Mouse (Mus musculus): ENCODE results near the gene Rrp1b. TPM values are rescaled to one million over a fixed set of nuclear protein-coding genes. Genes with fewer than 3 reads are reported as not detected.
"Not testable (repeated sequence)": the region's sequence is repeated elsewhere in the genome, so short reads cannot be mapped to it uniquely, and the experiment has no call there.

Rrp1b gene
- total RNA-seq, 2 experiments from 2014 or later, result 19.3 to 22.5 TPM

DNA sequence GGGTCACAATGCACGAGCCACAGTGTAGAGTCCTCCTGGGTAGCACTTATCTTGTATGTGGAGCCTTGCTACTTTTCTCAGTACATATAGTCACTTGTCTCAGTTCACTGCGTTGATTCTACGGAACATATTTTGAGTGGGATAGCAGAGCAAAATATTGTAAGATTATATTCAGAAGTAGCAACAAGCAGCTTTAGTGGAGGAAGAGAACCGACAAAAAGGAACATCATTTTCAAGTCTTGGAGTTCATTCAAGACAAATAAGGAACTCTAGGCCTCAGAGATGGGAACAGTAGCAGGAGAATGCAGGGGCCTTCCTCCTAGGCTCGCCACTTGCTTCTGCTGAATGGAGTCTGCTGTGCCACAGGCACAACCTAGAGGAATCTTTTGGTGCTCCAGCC lies 10.6 kb downstream of the Rrp1b start:
- peak in 1 of 2 experiments; percentile 58 for DNase-seq (ENCODE audit: low spot score in 2 of 2)
- Histone ChIP-seq H3K27ac (no peak overlapping the region), H3K4me3 (no peak overlapping the region)
- TF ChIP-seq CTCF (conservative IDR thresholded peaks at IDR 0.05), result no peak

DNA sequence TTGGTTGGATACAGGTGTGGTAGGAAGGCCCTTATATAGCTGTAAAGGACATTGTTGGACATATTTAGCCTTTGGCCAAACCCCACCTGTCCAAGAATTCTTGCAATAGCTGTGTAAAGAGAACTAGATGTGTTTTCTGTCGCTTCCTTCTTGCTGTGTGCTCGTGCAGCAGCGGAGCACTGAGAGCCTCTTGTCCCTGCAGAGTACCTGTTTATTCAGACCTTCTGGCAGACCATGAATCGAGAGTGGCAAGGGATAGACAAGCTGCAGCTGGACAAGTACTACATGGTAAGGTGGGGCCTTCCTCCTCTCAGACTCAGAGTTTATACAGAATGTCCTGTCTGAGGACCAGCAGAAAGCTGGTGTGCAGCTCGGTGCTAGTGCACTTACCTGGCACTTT lies 12.5 kb downstream of the Rrp1b start:
- TF ChIP-seq CTCF (conservative IDR thresholded peaks at IDR 0.05), result no peak
- no peak for DNase-seq (ENCODE audit: low spot score in 2 of 2)
- Histone ChIP-seq H3K4me3 (no peak overlapping the region), H3K27ac (no peak overlapping the region)

DNA sequence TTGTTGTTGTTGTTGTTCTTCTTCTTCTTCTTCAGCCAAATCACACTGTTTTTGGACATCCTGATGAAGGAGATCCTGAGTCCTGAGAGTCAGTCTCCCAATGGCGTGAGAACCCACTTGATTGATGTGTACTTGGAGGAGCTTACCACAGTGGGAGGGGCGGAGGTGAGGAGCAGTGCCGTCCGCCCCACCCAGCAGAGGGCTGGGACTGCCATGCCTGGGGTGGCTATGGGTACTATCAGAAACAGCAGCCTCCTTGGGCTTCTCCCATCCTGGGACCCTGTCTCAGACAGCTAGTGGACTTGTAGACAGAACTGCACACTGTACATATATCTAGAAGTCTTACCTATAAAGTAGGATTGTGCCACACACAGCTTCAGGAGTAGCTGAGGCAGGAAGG lies 14.0 kb downstream of the Rrp1b start:
- H3K4me3 ChIP-seq, result no peak overlapping the region
- no peak for DNase-seq (ENCODE audit: low spot score in 2 of 2)
- no peak for TF ChIP-seq CTCF (conservative IDR thresholded peaks at IDR 0.05)
- H3K27ac ChIP-seq, result no peak overlapping the region

DNA sequence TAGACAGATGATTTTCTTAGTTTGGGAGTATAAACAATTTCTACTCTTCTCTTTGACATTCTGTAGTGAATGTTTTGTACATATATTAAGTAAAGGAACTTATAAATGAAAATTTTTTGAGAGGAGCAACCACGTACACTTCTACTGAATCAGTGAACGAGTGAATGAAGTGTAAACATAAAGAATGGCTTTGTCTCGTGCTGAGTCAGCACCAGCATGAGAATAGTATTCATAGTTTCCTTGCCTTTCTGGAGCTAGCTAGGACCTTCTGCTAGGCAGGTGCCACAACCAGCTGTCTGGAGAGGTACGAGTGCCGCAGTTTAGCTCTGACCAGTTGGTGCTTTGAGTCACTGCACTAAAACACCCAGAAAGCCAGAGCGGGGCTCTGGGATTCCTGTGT lies 14.7 kb downstream of the Rrp1b start:
- no peak overlapping the region for H3K4me3 ChIP-seq
- no peak for DNase-seq (ENCODE audit: low spot score in 2 of 2)
- no peak for TF ChIP-seq CTCF (conservative IDR thresholded peaks at IDR 0.05)
- no peak overlapping the region for H3K27ac ChIP-seq

DNA sequence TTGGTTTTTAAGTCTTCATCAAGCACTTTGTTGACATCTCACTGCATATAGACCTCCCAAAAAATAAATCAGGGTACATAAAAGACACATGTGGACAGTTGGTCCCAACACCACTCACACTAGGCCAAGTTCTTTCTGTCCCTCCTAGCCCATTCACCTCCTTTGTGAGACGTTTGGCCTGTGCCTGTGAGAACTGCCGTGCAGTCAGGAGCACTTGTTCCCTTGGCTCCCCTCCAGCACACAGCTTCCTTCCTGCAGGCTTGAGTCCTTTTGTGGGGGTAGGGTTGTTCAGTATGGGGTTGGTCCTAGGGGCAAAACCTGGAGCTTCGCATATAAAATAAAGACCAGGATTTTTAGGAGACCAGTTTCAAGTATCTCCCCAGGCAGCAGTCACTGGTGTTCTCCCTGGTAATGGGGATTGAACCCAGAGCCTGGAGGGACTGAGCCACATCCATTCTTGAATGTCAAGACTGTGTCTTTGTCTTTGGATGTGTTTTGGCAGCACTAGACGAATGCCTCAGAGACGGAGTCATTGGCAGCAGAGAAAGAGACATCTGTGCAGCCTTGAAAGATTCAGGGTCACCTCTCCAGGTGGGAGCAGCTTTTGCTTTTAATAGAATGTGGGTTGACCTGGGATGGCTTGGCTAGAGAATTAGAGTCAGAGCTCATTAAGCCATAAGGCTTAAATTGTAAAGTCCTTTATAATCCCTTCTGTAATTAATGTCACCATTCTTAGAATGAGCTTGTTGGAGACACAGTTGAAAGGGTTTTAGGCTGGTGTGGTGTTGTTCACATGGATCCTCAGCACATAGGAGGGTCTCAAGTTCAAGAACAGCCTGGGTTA lies 16.6 kb downstream of the Rrp1b start:
- Histone ChIP-seq H3K27ac (peak overlapping the region; percentile 21; the same call in 1 of the 2 replicates), H3K4me3 (no peak overlapping the region)
- no peak for TF ChIP-seq CTCF (conservative IDR thresholded peaks at IDR 0.05)
- DNase-seq (ENCODE audit: low spot score in 2 of 2), result no peak

DNA sequence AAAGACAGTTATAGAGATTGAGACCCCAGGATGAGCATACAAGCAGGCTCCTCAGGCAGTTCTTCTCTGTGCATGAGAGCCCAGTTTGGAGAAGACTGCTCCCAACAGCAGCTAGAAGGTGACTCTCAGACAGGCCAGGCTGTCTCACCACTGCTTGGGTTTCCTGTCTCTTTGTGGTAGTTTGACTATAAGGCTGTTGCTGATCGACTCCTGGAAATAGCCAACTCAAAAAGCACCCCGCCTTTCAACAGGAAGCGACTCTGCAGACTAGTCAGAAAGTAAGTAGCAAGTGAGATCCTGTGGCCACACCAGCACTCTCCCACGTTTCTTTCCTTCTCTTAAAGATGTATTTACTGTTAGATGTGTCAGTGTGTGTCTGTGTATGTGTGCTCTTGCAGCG lies 17.8 kb downstream of the Rrp1b start:
- no peak overlapping the region for H3K27ac ChIP-seq
- no peak for DNase-seq (ENCODE audit: low spot score in 2 of 2)
- H3K4me3 ChIP-seq, result no peak overlapping the region
- TF ChIP-seq CTCF (conservative IDR thresholded peaks at IDR 0.05), result no peak

DNA sequence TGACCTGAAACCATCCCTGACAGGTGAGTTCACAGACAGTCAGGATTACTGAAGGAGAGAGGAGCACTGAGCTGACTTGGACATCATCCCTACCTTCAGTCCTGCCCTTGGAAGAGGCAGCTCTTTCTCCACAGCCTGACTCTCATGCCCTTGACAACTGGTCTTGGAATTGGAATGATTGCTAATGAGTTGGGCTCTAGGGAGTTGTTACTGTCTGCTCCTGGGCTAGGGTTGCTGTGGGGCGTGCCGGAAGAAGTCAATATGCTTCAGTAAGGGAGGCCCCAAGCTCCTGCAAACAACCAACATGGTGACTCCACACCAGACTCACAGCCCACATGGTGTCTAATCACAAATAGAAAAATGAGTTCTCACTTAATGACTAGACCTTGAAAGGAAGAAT lies 21.9 kb downstream of the Rrp1b start:
- DNase-seq (ENCODE audit: low spot score in 2 of 2), result no peak
- no peak for TF ChIP-seq CTCF (conservative IDR thresholded peaks at IDR 0.05)
- Histone ChIP-seq H3K4me3 (no peak overlapping the region), H3K27ac (no peak overlapping the region)

DNA sequence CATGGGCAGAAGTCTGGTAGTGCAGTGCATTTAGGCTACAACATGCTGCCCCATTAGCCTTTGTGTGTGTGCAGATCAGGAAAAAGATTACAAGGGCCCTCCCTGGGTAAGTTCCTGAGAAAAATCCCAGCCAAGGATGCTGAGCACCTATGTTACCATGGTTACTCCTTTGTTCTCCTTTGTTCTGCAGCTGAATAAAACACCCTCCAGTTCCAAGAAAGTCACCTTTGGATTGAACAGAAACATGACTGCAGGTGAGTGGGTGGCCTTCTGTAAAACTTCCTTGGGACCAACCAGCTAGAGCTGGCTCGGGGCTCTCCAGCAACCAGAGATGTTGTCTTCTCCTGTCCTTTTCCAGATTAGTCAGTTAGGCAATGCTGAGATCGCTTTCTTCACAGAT lies 23.2 kb downstream of the Rrp1b start:
- no peak overlapping the region for H3K27ac ChIP-seq
- H3K4me3 ChIP-seq, result no peak overlapping the region
- DNase-seq (ENCODE audit: low spot score in 2 of 2), result no peak
- no peak for TF ChIP-seq CTCF (conservative IDR thresholded peaks at IDR 0.05)

DNA sequence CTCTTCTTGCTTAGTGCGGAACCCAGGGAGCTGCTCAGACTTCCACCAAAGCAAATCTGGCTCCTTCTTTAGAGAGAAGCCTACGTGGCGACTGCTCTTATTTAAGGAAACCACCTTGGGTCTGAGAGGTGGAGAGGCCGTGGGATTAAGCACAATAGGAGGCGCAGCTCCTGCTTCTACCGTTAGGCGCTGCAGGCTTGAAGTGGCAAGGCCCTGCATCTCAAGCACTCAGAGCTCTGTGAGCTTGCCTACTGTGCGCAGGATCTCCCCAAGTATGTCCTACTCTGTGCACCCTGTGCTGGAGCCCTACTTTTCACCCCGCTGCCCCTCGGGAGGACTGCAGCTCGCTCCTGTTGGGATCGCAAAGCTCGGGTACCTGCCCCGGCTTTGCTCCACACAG lies 25.3 kb downstream of the Rrp1b start:
- DNase-seq (ENCODE audit: low spot score in 2 of 2), result no peak
- Histone ChIP-seq H3K4me3 (no peak overlapping the region), H3K27ac (no peak overlapping the region)
- TF ChIP-seq CTCF (conservative IDR thresholded peaks at IDR 0.05), result no peak

DNA sequence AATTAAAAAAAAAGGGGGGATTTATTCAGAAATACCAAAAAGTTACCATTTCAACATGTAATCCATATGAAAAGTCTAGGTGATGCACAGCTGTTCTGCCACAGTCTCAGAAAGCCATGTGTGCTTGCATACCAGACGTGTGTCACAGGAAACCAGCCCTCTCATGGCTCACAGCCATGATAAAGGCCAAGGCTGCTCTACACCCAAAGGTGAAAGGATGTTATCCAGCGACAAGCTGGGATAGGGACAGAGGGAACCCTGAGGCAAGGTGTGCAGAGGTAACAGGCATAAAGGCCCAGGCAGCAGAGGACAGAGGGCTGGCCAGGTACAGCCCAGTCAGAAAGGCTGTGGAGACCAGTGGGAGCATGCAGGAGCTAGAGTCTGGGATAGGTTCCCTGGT lies 27.8 kb downstream of the Rrp1b start:
- H3K27ac ChIP-seq, result no peak overlapping the region
- no peak for TF ChIP-seq CTCF (conservative IDR thresholded peaks at IDR 0.05)
- no peak for DNase-seq (ENCODE audit: low spot score in 2 of 2)

DNA sequence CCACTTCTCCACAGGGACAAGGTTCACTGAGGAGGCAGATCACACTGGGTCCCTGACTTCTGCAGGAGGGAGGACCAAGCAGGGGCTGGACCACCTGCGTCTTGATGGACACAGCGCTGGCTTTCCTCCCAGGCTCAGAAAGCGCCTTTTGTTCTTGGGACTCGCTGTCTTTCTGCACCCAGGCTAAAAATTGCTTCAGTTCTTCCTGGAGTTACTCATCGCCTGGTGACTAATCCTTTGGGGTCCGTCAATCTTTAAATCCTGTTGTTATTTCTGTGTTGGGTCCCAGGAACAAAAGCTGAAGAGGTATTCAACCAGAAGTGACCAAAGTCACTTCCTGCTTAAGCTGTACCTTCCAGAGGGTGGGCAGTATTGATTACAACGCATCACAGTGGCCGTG lies 28.9 kb downstream of the Rrp1b start:
- H3K4me3 ChIP-seq, H3K27ac ChIP-seq: not testable (repeated sequence)
- DNase-seq (ENCODE audit: low spot score in 2 of 2), result peak in 1 of 2 experiments; percentile 14

More for the DNA sequence above, 27.8 kb downstream of the Rrp1b start:
- no peak overlapping the region for H3K4me3 ChIP-seq

DNA sequence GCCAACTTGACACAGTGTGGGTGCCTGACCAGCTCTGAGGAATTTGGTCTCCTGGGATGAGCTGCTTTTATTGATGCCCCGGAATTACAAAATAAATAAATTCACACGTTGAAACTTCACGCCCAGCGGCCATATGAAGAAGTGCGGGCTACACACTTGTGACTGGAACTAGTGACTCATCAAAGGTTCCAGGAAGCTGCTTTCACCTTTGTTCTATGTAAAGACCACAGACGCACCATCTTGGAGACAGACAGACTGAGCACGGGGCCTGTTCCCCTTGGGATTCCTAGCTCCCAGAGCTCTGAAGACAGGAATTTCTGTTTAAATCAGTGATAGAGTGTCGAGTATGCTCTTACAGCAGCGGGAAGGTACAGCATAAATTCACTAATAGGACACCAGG lies 31.6 kb downstream of the Rrp1b start:
- Histone ChIP-seq H3K4me3 (no peak overlapping the region), H3K27ac (no peak overlapping the region)
- TF ChIP-seq CTCF (conservative IDR thresholded peaks at IDR 0.05), result 0 out of 2 replicates have a peak, but pooled peaks have one; percentile 21
- no peak for DNase-seq (ENCODE audit: low spot score in 2 of 2)

DNA sequence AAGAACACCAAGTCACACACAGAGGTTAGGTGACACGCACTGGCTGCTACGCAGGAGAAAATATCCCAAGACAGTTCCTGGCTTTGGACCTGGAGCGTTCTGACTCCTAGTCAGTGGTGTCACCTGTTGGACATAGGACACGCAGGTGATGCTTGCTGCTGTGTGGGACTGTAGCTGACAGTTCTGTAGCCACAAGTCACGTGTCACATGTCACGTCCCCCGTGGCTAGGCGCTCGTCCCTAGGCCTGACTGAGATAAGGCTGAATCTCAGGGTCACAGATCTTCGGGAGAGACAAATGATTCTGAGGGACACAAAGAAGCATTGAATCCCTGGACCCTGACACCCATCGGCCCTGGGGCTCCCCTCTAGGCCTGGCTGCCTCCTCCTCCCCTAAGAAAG lies 32.5 kb downstream of the Rrp1b start:
- no peak for TF ChIP-seq CTCF (conservative IDR thresholded peaks at IDR 0.05)
- Histone ChIP-seq H3K27ac (no peak overlapping the region), H3K4me3 (no peak overlapping the region)
- DNase-seq (ENCODE audit: low spot score in 2 of 2), result no peak

DNA sequence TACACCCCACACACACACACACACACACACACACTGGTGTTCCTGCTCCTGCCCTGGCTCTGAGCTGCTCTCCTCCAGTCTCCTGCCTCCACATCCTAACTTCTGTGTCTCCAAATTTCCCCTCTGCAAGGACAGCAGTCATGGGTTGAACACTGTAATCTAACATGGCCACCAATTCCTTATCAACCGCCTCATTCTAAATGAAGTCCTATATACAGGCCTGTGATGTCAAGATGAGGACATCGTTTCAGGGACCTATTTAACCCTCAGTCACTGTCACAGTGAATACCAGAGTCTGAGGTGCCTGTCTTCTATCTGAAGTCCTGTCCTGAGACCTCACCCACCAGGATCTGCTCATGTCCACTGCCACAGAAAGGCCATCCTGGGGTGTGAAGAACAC lies 32.9 kb downstream of the Rrp1b start:
- no peak overlapping the region for H3K4me3 ChIP-seq
- no peak overlapping the region for H3K27ac ChIP-seq
- no peak for TF ChIP-seq CTCF (conservative IDR thresholded peaks at IDR 0.05)
- no peak for DNase-seq (ENCODE audit: low spot score in 2 of 2)
